Mouse (Mus musculus): ENCODE data around the gene Slc1a4.

The Slc1a4 gene

GRCm38 (mm10) chr11:20253088-20253487, 79.4 kb downstream of the Slc1a4 start:
- DNase-seq (ENCODE audit: low read depth, low spot score): no peak
